Mouse (Mus musculus) cerebellum, adult 9-10 months (tissue): ENCODE data around the gene Slc43a2.
"Not testable (repeated sequence)": the region's sequence is repeated elsewhere in the genome, so short reads cannot be mapped to it uniquely, and the experiment has no call there.

Experiments used
- DNase-seq: peaks from one replicate; pipeline ENCODE4 v3.0.0; 2022

Slc43a2 gene

DNA sequence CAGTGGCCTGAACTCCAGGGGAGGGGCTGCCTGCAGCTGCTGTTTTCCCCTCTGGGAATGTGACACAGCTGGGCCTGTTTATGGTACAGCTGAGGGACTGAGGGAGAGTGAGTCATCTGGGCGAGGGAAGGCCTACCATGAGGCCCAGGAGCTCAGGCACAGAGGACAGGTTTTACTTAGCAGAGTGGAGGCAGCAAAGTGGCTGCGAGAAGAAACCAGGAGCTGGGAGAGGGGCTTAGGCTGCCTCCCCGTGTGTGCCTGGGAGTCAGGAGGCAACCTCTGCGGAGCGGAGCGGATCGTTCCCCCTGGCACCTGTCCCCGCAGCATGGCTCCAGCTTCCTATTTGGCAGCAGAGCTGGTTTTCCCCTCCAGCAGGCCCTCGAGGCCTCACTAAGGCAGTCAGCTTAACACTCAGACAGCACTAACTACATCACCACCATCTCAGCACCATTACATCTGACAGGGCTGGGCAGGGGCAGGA, 20.5 kb downstream of the Slc43a2 start:
- DNase-seq: peak; percentile 84

DNA sequence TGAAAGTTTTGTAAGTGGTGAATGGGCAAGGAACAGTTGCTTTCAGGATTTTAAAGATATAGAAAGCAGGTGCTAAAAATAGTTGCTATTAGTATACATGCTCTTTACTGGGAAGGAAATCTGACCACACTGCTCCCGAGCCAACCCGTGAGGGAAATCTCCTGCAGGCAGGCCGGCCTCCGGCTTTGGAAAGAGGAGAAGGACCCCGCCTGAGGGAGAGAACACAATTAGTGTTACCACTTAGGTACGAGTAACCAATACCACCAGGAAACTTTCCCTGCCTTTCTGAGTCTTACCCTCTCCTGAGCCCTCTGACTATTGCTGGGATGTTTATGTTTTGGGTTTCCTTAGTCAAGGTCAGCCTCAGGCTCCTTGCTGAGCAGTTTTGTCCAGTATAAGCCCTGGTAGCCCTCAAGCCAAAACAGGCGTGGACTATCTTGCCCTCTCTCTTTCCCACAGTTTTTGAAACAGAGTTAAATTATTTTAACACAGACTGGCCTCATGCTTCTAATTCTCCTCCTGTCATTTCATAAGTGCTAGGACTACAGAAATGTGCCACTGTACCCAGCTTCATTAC, 21.5 kb downstream of the Slc43a2 start:
- DNase-seq: no peak

DNA sequence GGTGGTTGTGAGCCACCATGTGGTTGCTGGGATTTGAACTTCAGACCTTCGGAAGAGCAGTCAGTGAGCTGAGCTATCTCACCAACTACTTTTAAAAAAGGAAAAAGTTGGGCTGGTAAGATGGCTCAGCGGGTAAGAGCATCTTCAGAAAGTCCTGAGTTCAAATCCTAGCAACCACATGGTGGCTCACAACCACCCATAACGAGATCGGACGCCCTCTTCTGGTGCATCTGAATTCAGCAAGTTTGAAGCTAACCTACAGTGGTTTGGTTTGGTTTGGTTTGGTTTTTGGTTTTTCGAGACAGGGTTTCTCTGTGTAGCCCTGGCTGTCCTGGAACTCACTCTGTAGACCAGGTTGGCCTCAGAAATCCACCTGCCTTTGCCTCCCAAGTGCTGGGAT, 24.5 kb downstream of the Slc43a2 start:
- DNase-seq: not testable (repeated sequence)

DNA sequence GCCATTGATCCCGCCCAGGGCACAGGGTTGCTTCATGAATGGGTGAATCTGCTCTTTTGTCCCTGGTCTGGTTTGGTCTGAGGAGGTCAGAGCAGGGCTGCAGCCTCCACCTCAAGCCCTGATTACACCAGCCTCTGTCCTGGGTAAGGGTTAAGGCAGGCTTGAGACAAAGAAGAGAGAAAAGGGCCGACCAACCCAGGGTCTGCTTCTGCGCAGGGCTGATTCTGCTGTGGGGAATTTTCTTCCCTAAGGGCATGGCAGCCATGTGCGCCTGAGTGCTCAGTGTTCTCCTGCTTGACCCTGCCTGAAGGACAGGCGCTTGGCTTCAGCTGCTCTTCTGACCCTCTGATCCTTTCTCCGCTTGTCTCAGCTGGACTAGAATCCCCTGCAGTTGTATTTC, 25.6 kb downstream of the Slc43a2 start:
- DNase-seq: no peak

DNA sequence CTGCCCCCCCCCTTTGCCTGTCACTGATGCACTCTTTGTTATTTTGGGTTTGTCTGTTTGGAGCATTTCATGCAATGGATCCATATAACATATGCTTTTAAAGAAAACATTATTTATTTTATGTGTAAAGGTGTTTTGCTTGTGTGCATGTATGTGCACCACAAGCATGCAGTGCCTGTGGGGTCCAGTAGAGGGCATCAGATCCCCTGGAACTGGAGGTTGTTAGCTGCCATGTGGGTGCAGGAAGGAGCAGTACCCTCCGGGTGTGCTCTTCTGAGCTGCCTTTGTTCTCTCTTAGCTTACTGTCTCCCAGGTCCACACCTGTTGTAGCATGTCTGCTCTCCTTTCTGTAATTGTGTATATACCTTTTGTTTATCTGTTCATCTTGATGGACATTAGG, 26.6 kb downstream of the Slc43a2 start:
- peak; percentile 51 for DNase-seq

DNA sequence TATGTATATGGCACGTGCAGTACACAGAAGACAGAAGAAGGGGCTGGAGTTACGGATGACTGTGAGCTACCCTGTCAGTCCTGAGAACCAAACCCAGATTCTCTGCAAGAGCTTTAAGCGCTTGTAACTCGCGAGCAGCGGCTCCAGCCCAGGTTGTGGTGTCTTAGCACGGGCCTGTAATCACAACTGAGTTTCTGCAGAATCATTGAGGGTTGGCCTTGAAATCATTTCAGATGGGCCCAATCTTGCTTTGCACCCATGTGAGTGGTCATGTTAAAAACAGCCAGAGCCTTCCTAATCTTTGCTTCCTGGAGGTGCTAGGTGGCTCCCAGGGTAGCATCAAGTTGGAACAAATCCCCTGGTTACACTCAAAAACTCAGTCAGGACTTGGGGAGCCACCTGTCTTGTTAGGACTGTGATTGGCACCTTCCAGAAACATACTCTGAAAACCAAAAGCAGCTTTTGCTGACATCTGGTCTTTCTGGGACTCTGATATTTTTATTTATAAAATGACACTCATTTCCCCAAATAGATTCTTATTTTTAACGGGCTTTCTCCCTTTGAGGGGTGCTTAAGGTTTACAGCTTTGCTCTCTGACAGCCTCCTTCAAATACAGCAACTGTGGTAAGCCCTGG, 28.5 kb downstream of the Slc43a2 start:
- DNase-seq: no peak

DNA sequence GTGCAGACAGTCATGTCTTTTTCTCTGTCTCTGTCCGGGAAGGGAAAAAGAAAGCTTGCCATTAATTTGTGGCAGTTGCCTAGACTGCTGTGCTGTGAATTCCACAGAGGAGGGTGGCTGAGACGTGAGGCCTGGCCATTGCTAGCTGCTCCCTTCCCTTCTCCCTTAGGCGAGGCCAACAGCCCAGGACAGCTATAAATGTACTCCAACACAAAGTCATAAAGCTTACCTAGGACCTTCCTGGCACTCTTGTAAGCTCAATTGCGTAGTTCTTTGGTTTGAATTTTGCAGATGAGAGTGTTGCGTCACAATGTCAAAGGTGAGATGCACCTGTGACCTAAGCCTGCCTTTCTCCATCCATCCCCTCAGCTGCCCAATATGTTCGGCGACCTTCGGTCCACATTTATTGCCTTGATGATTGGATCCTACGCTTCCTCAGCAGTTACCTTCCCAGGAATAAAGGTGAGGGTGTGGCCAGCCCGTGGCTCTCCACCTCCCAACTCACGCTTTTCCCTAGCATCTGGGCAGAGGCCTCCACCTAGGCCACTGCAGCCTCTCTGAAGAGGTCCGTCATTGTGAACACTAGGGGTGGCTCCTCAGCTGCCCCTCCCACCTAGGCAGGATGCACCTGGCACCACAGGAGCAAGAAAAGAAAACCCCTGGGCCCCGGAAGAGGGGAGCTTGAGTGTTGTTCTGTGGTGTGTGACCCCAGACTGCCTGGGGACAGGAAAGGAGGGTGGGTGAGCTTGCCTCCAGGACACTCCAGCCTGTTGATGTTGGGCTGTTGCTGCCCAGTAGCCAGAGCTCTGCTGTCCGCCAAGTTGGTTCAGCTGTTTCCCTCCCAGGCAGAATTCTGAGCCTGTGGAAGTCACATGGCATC, 29.3 kb downstream of the Slc43a2 start:
- no peak for DNase-seq

DNA sequence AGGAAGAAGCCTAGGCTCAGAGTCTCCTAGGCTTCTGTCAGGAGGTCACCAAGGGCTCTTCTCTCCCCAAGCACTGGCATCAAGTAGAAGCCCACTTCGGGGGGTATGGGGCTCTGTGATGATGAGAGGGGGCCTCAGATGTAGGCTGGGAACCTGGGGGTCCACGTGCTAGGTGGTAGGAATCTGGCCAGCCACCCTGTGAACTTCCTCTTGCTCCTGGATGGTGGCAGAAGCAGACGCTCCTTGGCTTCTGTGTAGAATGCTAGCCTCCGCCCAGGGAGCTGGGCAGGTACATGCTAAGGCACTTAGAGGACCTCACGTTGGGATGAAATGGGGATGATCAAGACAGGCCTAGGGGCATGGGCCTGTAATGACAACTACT, 29.9 kb downstream of the Slc43a2 start:
- DNase-seq: no peak

DNA sequence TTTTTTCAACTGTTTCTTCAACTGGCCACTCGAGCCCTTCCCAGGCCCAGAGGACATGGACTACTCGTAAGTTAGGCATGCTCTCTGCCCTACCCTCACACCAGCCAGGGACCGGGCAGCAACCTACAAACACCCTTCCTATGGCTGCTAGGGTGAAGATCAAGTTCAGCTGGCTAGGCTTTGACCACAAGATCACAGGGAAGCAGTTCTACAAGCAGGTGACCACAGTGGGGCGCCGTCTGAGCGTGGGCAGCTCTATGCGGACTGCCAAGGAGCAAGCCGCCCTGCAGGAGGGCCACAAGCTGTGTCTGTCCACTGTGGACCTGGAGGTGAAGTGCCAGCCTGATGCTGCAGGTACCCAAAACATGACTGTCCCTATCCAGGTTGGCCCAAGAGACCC, 31.3 kb downstream of the Slc43a2 start:
- DNase-seq: peak; percentile 85

DNA sequence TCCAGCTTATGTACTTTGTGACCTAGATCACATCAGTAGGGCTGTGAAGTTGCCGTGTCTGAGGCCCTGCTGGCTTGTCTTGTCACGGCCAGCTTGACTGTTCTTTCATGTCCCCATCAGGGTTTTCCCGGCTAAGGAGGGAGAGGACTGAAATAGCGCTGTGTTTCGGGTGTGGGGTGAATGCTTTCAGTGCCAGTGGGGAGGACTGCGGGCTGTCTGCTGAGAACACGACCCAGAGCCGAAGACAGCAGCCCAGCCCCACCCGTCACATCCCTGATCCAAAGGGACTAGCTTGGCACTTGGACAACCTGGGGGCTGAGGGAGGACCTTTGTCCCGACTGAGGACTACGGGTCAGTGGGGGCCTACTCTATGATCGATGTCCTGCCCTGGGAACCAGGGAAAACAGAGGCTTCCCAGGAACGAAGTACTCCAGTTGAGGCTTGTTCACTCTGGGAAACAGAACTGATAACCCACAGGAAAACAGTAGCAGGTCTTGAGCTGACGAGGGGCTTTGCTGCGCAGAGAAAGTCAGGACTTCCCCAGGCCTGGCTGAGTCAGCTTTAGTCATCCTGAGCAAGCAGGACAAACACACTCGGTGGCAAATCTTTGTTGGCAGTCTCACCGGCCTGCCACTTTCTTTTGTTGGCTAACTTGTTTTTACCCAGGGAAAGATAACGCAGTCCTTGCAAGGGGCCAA, 32.5 kb downstream of the Slc43a2 start:
- DNase-seq: peak; percentile 55

DNA sequence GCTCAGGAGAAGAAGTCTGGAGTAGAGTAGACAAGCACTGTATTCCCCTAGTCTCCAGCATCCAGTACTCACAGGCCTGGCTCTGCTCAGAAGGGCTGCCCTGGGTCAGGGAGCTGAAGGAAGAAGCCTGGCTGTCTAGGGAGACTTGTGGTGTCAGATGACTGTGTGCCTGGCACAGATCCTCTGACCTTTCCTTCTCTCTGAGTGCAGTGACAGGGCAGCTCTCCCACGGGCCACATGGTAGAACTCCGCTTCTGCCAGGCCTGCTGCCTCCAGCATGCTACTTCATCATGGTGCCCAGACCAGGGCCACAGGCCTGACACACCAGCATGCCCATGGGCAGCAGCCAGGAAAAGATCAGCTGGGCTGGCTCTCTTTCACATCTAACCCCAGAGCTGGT, 34.4 kb downstream of the Slc43a2 start:
- DNase-seq: peak; percentile 84

DNA sequence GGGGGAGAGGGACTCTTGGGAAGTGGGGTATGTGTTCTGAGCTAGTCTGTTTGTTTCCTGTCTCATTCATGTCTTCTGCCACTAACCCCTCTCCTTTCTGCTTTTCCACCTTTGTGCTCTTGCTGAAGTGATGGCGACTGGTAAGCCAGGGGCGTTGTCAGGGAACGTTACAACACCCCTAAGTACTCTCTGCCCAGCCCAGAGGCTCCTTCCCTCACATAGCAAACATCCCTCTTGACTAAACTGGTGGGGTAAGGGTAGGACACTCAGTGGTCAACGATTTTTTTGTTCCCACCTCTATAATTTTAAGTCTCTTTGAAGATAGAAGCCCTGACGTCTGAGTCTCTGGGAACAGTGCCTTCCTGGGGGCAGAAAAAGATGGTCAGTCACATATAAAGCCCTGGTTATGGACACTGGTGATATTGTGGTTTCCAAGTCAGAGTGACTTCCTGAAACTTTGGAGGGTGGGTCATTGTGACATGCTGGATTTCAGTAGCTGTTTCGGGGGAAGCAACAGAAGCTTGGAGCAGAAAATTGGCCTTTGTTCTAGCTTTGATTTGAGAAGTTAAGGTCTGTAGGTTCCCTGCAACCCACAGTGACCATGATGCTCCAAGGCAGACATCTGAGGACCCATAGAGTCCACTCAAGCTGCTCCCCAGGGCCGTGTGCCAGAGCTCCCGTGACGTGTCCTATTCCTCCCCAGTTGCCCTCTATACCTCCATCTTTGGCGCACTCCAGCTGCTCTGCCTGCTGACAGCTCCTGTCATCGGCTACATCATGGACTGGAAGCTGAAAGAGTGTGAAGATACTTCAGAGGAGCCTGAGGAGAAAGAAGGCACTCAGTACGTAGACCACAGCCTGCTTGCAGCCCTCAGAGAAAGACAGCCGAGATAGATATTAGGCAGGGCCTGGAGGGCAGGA, 35.0 kb downstream of the Slc43a2 start:
- peak; percentile 71 for DNase-seq

DNA sequence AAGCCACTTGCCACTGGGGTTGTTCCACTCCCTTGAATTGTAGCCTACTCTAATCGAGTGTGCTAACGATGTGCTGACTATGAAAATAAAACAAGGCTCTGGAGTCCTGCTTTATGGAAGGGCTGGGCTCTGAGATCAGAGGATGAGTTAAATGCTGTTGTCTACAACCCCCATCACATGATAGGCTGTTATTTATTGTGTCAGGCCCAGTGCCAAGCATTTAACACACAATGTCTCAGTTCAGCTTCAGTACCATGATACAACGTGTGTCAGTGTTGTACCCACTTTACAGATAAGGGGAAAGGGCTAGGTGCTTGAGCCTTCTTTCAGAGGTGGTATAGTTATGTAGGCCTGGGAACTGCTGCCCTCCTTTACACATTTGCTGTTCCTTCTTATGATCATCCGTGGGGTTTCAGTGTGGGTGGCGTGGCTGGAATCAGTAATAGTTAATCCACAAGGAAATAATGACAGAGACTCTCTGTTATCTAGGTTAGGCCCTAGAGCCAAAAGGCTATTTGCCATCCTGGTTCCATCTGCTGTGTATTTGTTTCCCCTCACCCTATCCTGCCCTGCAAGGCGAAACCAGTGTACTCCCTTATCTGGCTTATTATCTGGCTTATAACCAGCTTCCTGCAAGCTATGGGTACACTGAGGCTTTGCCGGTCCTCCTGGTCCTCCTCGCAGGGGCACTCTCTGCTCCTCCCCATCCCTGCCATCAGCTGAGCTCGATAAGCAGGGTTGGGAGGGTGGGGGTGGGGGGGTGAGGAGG, 36.0 kb downstream of the Slc43a2 start:
- peak; percentile 89 for DNase-seq

DNA sequence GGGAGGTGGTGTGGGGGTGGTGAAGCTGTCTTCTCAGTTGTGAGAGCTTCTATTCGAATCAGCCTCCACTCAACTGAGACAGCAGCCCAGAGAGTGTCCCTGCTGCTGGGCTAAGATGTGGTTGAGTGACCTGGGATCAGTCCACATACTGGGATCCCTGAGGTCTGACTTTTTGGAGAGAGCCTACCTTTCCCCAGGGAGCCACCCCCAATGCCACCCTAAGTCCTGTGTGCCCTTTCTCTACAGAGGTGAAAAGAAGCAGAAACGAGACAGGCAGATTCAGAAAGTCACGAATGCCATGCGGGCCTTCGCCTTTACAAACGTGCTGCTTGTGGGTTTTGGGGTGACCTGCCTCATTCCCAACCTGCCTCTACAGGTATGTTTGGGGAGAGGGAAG, 36.6 kb downstream of the Slc43a2 start:
- DNase-seq: peak; percentile 61

DNA sequence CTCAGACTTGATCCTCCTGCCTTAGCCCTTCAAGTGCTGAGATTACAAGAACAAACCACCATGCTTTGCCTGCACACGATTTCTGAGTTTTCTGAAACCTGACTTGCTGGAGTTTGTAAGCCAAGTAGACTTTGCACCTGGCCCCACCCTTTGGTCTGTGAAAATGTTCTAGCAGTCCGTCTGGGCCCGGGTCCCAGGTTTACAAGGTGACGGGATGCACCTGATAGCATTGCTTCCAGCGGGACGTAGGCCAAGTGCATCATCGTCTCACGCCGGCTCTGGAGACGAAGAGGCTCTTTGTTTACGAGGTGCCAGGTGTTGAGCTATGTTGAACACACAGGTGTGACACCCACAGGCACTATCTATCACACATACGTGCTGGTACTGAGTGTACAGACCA, 37.5 kb downstream of the Slc43a2 start:
- DNase-seq: peak; percentile 63

DNA sequence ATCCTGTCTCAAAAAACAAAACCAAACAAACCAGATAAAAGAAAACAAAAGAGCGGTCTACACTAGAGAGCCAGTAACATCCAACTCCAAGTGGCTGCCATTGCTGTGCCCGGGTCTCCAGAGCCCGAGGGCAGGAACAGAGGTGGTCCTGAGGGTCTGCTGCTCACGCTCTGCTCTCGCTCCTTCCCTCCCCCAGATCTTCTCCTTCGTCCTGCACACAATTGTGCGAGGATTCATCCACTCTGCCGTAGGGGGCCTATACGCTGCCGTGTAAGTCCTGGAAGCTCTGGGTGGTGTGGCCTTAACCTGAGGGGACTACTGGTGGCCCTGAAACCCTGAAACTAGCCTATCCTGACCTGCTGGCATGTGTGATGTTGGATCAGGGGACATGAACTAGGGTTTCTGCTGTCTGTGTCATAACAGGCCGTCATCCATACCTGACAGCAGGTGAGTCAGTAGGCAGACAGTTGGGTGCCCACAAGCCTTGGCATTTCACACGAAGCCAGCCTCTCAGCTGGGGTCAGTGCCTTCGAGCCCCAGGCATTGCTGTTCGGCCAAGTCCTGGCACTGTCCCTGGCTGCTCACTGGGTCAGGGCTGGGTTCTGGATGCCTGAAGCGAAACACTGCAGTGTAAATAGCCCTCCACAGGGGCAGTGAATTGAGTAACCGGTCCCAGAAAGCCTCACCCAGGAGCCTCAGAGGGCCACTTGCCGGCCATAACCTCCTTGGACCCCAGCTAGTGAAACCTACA, 39.1 kb downstream of the Slc43a2 start:
- DNase-seq: peak; percentile 94

DNA sequence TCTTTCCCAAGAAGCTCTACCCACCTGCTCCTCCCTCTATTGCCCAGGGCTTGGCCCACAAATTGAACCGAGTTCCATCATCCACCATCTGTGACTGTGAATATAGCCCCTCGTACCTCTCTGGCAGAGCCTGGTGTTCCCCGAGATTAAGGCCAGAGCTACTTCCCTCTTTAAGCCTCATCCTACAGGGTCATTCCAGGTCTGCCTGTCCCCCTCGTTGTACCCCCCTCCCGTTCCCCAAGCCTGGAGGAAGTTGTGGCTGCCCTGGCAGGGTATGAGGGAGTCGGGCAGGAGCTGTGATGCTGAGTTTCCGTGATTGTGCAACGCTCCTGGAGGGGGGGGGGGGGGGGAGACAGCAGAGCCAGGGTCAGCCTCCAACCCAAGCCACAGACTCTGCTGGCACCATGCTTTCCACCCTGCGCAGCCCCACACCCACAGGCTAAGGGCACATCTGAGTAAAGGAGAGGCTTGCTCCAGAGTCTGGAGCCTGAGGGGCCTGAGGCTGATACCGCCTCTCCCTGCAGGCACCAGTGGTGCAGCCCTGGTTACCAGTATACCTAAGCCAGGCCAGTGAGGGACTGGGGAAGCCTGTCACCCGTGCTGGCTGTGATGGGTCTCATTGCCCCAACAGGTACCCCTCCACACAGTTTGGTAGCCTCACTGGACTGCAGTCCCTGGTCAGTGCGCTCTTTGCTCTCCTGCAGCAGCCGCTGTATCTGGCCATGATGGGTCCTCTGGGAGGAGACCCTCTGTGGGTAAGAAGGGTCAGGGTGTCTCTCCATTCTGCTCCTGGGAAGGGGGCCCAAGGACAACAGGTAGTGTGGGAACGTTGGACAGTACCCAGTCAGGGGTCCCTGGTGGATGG, 39.9 kb downstream of the Slc43a2 start:
- DNase-seq: peak; percentile 66

DNA sequence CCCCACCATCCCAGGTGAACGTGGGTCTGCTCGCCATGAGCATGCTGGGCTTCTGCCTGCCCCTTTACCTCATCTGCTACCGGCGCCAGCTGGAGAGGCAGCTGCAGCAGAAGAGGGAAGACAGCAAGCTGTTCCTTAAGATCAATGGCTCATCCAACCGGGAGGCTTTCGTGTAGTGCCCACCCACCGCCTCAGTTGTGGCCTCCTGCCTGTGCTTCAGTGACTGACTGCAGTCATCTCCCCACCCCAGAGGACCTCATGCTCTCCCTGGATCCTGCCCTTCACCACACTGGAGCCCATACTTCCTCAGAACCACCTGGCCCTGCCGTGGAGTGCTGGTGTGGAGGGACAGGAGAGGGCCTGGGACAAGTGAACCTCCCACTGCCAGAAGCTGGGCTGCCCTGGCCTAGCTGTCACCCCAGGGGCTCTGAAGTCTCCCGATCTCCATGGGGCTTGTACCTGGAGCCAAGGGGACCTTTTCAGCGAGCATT, 40.9 kb downstream of the Slc43a2 start:
- DNase-seq: peak; percentile 65
